Mouse (Mus musculus) ZHBTc4 (cell line): ENCODE data around the gene Hmgn1.

ENCODE experiments used
- DNase-seq: peaks from one replicate; pipeline ENCODE4 v3.0.0-alpha.2; 2011; ENCODE audit warnings: low read depth, low spot score

Gene Hmgn1

GRCm38 (mm10) chr16:96126684-96127171 lies 801 bp downstream of the Hmgn1 start:
- peak; percentile 62 for DNase-seq

DNA sequence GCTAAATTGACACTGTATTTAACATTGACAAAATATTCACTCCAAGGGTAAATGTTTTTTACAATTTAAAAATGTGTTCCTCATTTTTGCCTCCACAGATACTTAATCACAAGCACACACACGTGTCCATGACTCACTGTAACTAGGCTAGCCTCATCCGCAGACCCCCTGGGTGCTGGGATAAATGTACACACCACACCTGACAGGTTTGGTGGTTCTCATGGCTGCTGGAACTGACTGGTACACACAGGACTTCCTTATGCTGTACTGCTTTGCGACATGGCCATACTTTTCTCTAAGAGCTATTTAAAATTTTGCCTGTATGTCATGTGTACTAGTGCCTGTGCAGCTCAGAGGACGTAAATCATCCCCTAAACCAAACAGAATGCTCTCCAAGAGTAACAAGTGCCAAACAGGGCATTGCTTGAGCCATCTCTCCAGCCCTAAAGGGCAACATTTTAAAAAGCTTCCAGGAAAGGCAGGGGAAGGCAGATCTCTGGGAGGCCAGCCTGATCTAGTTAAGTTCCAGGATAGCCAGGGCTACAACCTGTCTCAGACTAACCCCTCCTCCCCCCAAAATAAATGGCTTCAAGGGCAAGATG lies 7.4 kb downstream of the Hmgn1 start:
- DNase-seq: no peak

- DNase-seq: peak; percentile 81
These were observed 12.8 kb downstream of the Hmgn1 start for GRCm38 (mm10) chr16:96114729-96115128.

- no peak for DNase-seq
These were observed 14.8 kb downstream of the Hmgn1 start for GRCm38 (mm10) chr16:96112769-96113168.

DNA sequence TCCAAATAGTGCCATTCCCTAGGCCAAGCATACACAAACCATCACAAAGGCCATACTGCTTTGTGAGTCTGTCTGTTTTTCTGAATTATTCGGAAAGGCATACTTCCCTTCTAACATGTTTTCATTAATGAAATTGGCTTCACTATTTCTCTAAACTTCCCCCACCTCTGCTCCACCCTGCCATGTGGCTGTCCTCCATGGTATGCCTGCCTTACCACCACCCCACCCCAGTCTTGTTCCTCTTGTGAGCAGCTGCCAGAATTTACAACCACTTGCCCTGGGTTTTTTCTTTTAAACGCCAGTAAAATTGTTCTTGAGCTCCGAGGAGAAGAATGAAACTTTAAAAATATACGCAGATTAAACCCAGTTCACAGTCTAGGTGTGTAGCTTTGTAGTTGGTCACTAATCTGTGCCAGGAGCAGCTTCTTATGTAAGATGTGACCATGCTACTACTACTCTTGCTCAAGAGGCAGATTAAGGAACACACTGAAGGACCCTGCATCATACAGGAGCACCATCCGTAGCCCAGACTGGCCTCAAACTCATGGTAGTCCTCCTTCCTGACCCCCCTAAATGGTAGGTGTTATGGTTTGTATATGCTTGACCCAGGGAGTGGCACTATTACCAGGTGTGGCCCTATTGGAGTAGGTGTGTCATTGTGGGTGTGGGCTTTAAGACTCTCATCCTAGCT lies 16.7 kb downstream of the Hmgn1 start:
- DNase-seq: no peak

DNA sequence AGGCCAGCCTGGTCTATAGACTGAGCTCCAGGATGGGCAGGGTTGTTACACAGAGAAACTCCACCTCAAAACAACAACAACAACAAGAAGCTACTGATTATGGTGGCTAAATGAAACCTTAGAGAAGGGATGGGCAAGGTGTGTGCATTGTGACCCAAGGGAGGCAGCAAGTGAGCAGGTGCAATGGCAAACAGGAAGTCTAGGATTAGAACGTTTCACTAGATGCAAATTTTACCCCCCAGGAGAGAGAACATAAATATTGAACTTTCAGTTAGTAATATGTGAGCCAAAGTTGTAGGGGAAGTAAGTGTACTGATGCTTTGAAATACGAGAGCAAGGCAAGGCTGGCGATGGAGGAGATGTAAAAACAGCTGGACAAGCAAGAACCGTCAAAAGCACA lies 17.9 kb downstream of the Hmgn1 start:
- no peak for DNase-seq

DNA sequence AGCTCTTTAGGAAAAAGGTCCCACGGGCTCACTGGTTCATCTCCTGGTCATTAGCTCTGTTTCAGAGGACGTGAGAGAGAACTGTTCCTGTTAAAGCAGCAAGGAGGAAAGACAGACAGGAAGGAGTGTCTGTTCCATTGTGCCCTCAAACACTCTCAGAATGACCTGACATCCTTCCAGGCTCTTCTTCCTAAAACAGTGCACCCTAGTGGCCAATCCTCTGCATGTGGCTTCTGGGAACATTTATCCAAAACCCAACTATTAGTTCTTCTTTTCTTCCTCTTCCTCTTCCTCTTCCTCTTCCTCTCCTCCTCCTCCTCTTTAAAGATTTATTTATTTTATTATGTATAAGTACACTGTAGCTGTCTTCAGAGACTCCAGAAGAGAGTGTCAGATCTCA lies 24.5 kb downstream of the Hmgn1 start:
- peak; percentile 84 for DNase-seq

GRCm38 (mm10) chr16:96097811-96098210 lies 29.7 kb downstream of the Hmgn1 start:
- DNase-seq: peak; percentile 65

- DNase-seq: no peak
These were observed 31.6 kb downstream of the Hmgn1 start for GRCm38 (mm10) chr16:96095966-96096365.

- DNase-seq: peak; percentile 54
These were observed 35.7 kb downstream of the Hmgn1 start for GRCm38 (mm10) chr16:96091515-96092504.

- no peak for DNase-seq
These were observed 39.4 kb downstream of the Hmgn1 start for GRCm38 (mm10) chr16:96088120-96088519.

DNA sequence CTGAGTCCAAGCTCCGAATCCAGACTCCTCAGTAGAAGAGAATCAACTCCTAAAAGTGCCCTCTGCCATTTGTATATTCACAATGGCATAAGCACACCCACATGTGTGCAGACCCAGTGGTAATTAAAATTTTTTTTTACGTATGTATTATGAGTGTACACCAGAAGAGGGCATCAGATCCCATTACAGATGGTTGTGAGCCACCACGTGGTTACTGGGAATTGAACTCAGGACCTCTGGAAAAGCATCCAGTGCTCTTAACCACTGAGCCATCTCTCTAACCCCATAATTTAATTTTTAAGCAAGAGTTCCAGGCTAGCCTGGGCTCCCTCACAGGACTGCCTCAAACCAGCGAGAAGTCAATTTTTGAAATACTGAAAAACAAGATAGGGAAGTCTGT lies 40.1 kb downstream of the Hmgn1 start:
- no peak for DNase-seq

DNA sequence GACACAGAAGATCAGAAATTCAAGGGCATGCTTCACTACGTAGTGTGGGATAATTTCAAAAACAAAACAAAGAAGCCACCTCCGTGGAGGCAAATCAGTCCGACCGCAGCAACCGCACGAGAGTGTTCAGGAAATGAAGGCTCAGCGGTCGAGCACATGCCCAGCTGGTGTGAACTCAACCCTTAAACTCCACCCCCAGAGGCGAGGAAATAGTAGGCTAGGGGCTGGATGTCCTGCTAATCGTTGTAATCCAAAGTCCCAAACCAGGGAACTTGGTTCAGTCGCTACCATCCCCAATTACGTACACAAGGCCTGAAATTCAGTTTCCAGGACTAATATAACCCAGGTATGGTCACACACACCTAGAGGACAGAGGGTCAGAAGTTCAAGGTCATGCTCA lies 40.5 kb downstream of the Hmgn1 start:
- DNase-seq: peak; percentile 67

- no peak for DNase-seq
These were observed 41.9 kb downstream of the Hmgn1 start for GRCm38 (mm10) chr16:96085597-96085996.

- DNase-seq: peak; percentile 95
These were observed 44.3 kb downstream of the Hmgn1 start for GRCm38 (mm10) chr16:96083179-96083646.

GRCm38 (mm10) chr16:96082301-96083178 lies 45.0 kb downstream of the Hmgn1 start, which contains the start of gene Brwd1:
Gene Brwd1, minus strand, starts transcription at chr16:96082526.
- DNase-seq: peak; percentile 98

DNA sequence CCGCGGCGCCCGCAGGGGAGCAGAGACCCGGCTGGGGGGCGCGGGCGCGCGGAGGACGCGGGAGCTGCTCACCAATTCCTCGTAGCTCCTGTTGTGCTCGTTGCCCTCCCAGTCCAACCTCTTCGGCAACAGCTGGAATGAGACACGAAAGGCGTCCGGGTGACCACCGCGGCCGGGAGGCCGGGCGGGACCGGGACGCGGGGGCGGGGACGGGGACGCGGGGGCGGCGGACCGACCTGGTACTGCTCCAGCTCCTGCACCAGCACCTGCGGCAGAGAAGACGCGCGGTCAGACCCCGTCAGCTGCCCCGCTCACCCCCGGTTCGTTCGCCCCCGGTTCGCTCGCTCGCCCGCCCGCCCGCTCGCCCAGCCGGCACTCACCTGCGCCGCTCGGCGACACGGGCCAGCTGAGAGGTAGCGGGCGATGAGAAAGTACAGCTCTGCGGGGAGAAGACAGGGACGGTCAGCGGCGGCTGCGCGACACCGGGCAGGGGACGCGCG lies 45.7 kb downstream of the Hmgn1 start:
- no peak for DNase-seq

GRCm38 (mm10) chr16:96081331-96081730 lies 46.2 kb downstream of the Hmgn1 start:
- DNase-seq: peak; percentile 93

DNA sequence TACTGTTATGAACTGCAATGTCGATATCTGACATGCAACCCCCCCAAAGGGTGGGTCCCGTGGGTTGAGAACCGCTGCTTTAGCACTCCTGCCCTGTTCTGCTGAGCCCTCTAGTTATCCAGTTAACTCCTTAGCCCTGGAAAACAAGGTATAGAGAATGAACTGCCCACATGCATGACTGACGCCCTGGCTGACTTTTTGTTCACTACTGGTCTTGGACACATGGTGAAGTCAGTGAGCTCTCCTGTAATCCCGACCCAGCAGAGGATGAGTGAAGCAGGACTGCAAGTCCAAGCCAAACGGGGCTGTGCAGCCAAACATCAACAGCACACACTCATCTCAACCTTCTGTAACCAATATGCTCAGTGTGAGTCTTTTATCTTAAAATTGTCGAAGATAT lies 47.0 kb downstream of the Hmgn1 start:
- no peak for DNase-seq
